Mouse (Mus musculus) gastrocnemius, postnatal 10 days (tissue): ENCODE results near the gene Tril. TPM values are rescaled to one million over a fixed set of nuclear protein-coding genes. Genes with fewer than 3 reads are reported as not detected.

Experiments
- DNase-seq: peaks from one replicate; pipeline ENCODE4 v3.0.0; 2021; ENCODE audit warnings: mixed read lengths
- long read RNA-seq, 2 experiments: library from polyadenylated mRNA; stranded (forward); transcript quantifications; one replicate each; pipeline ENCODE4 v2.0.0; 2021
- total RNA-seq, 2 experiments: library from RNA; stranded (reverse); gene quantifications; 2 replicates each; pipeline ENCODE4 v1.2.3; 2021

Gene Tril
- total RNA-seq, result 10 to 100 TPM; 16.8 to 18.1 TPM
- long read RNA-seq, experiment 1, full-length matches to known transcripts, result 53 of 54 reads
- long read RNA-seq, experiment 1, partial matches to known transcripts, result 0 of 54 reads
- long read RNA-seq, experiment 1, other reads (novel, unspliced or antisense), result 1 of 54 reads
- long read RNA-seq, experiment 2, full-length matches to known transcripts, result 43 of 43 reads
- long read RNA-seq, experiment 2, partial matches to known transcripts, result 0 of 43 reads
- long read RNA-seq, experiment 2, other reads (novel, unspliced or antisense), result 0 of 43 reads

DNA sequence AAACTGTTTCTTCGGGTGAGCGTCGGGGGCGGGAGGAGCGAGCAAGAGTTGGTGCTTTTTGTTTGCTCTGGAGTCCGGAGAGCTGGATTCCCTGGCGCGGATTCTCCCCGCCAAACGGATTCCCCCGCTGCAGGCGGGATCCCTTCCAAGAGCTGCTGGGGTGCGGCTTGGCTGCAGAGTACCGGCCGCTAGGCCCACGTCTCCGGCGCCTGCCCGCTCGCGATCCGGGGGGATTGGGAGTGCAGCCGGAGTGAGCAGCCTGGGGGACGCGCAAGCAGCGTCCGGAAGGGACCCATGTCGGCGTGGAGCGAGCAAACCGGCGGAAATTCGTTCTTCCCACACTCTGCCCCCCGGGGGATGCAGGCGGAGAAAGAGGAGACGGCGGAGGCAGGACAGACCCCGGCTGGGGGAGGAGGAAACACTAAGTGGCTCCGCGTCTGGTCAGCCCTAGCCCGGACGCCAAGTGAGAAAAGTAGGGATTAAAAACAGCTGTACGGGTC, at the start of gene Tril:
TSS of gene Tril (minus strand) at position 345 of the 500 bp plus-strand sequence.
- peak; percentile 84 for DNase-seq

- no peak for DNase-seq
These were observed 42.4 kb upstream of the Tril start for GRCm38 (mm10) chr6:53863011-53863410.

- DNase-seq, result no peak
These were observed 38.5 kb upstream of the Tril start for GRCm38 (mm10) chr6:53859106-53859505.

GRCm38 (mm10) chr6:53857822-53858221, 37.2 kb upstream of the Tril start:
- no peak for DNase-seq

DNA sequence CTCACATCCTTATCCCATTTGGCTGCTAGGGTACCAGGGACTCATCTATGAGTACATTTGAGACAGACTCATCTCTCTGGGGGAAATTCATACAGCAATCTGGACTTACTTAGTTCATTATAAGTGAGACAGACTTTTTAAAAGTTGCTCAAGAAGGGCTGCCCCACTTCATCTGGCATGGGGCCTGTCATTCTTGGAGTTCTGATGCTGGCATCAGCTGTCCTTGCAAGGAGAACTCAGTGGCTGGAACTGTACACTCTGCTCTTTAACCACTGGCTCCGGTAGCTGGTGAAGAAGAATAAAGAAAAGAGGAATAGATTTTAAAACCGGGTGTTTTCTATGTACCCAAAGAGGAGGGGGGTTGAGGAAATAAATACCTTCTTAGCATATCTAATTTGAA, 36.1 kb upstream of the Tril start:
- no peak for DNase-seq

GRCm38 (mm10) chr6:53854971-53855856, 34.6 kb upstream of the Tril start:
- DNase-seq, result no peak

GRCm38 (mm10) chr6:53854226-53854625, 33.6 kb upstream of the Tril start:
- DNase-seq, result no peak

- DNase-seq, result no peak
These were observed 32.9 kb upstream of the Tril start for GRCm38 (mm10) chr6:53853546-53853945.

GRCm38 (mm10) chr6:53844626-53845025, 24.0 kb upstream of the Tril start:
- DNase-seq, result no peak

DNA sequence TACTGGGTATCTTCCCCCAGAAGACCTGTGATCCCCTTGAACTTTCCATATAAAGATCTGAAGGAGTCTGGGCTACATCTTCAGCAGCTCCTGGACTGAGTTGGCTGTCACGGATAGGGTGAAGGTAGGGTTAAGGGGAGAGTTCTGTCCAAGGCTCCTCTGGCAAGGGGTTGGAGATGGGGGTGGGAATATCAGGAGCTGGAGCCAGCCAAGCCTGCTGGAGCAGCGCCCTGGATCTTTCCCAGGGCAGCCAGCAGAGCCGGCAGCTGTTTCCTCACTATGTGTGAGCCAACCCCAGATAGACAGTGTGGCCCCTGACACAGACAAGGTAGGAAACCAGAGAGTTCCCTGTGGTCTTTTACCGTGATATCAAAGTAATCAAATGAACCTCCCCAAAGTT, 4.6 kb upstream of the Tril start:
- peak; percentile 74 for DNase-seq

DNA sequence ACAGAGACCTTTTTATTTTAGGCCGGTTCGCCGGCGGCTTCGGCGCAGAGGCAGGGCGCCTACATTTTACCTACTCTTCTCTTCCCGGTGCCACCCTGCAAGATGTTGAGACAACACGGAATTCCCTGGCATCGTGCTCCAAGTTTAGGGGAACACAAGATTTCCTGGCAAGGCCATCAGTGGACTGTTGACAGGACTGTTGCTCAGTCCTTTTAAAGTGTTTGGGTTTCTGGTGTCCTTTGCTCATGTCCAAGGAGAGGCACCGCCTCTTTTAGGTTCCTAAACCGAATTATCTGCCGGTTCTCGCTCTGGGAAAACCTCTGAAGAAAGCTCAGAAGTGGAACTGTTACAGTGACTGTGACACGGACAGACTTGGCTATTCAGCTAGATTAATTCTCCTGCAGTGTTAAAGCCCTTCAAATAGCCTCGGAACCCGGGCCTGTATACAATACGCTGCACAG, 441 bp upstream of the Tril start:
- no peak for DNase-seq

GRCm38 (mm10) chr6:53819761-53820485, 707 bp downstream of the Tril start:
- peak; percentile 40 for DNase-seq

- peak; percentile 73 for DNase-seq
These were observed 1.6 kb downstream of the Tril start for GRCm38 (mm10) chr6:53818732-53819661.

GRCm38 (mm10) chr6:53818264-53818731, 2.3 kb downstream of the Tril start:
- DNase-seq, result peak; percentile 88

DNA sequence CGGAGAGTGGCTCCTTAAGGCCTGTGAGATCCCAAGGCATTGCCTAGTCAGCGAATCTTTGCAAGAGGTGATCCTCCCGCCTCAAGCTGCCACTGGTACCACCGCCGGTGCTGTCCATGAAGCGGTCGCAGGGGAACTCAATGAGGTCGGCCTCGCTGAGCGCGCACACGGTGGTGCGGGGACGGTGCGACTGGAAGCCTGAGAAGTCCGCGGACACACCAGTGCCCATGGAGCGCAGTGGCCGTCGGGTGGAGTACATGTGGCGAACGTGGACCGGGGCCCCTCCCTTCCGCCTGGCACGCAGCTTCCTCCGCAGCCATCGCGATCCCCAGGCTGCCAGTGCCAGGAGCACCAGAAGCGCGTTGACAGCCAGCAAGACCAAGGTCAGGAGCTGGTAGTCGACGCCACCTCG, 2.9 kb downstream of the Tril start:
- DNase-seq, result peak; percentile 35

DNA sequence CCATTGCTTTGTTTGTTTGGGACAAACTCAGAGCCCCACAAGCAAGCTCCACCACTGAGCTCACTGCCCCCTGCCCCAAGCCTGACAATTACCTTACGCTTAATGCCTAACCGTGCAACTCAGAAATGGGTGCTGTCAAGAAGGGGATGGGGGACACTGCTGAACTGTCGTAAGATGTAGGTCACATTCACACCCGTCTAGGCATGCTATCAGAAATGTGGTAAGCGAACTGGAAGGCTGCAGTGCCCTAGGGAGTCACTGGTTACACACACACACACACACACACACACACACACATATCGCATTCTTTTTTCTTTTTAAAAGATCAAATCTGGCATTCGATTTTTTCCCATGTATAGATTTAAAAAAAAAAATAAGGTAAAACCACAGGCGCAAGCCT, 4.0 kb downstream of the Tril start:
- DNase-seq, result no peak

DNA sequence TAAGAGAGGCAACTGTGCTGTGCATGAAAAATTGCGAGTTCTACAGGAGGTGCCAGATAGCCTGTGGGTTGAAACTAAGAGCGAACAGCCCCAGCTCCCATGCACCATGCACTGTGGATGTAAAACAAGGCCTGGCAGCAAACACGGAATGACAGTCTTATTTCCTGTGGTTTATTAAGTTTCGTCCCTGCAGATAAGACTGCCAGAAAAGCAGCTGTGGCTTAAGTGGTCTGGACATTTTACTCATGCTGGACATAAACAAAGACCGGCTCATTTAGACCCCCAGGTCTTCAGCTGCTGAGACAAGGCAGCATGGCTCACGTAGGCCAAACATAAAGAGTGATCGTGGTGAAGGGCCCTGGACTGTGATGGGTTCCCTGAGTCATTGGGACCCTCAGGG, 4.9 kb downstream of the Tril start:
- no peak for DNase-seq

- DNase-seq, result no peak
These were observed 6.4 kb downstream of the Tril start for GRCm38 (mm10) chr6:53814214-53814613.

GRCm38 (mm10) chr6:53812242-53812641, 8.4 kb downstream of the Tril start:
- no peak for DNase-seq

GRCm38 (mm10) chr6:53808801-53809200, 11.8 kb downstream of the Tril start:
- DNase-seq, result no peak

- DNase-seq, result no peak
These were observed 13.4 kb downstream of the Tril start for GRCm38 (mm10) chr6:53807185-53807584.
